Mouse (Mus musculus) frontal cortex, postnatal 14 days (tissue): ENCODE data around the gene Krtap5-3.
"Not testable (repeated sequence)": the region's sequence is repeated elsewhere in the genome, so short reads cannot be mapped to it uniquely, and the experiment has no call there.

Experiments
- DNase-seq, 2 experiments: peaks; one replicate each; pipeline ENCODE4 v3.0.0; 2022; ENCODE audit warnings: low spot score in 2 of 2

Krtap5-3 gene

DNA sequence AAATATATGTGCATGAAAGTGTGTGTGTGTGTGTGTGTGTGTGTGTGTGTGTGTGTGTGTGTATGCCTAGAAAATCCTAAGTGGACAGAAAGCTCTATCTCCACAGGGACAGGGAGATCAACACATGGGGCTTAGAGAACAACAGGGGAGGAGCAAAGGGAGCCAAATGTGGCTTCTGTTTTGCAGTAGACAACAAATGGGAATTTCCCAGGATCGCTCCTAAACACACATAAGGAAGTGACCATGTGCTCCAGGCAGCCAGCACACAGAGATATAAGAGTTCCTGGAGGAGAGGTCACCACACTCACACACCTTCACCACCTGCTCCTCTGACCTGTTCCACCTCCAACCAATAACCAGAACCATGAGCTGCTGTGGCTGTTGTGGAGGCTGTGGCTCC is at the start of gene Krtap5-3:
TSS of gene Krtap5-3 (plus strand) at position 301 of the 400 bp plus-strand sequence.
- no peak for DNase-seq

DNA sequence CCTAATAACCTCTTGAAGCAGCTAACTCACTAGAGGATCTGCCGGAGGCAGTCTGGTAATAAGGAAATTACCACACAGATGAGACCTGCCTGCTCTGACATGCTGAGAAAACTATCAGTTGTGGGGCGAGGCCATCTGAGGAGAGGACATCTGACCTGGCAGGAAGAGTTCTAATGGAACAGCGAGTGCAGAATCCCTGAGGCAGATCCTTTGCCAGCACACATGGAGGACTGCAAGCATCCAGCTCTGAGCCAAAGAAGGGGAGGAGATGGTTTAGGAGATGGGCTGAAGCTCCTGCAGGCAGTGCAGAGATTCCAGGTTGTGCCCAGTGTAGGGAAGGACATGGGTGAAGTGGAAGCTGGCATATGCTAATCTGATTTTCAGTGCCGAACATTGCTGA is 49.0 kb upstream of the Krtap5-3 start:
- DNase-seq: no peak

DNA sequence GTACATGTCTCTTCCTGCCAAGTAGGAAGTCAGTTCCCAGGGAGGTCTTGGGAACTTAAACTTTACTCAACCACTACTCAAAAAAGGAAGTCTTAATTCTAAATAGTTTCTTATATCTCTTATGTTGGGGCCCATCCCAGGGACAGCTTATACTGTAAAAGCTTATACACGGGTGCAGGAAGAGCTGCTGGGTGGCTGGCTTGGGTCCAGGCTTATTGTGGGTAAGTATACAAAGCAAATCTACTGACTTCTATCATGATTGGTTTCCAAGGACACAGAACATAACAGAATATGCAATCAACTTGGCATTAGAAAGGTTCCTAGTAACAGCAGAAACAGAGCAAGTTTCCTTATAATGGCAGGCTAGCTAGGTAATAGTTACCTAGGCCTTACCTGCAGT is 45.9 kb upstream of the Krtap5-3 start:
- no peak for DNase-seq

DNA sequence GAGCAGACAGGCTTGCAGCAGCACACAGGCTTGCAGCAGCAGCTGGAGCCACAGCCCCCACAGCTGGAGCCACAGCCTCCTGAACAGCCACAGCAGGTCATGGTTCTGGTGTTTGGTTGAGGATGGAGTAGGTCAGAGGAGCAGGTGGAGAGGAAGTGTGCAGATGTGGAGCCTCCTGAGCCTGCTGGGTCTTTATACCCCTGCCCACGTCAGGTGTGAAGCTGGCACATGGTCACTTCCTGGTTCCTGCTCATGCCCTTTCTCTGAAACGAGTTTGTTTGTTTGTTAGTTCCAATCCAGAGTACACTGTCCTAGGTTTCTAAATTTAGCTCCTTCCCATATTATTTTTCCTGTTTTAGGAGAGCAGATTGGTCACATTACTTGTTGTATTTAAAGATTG is 44.2 kb upstream of the Krtap5-3 start, which contains the start of gene Gm29735:
TSS of gene Gm29735 (minus strand) at position 101 of the 400 bp plus-strand sequence.
- not testable (repeated sequence) for DNase-seq

DNA sequence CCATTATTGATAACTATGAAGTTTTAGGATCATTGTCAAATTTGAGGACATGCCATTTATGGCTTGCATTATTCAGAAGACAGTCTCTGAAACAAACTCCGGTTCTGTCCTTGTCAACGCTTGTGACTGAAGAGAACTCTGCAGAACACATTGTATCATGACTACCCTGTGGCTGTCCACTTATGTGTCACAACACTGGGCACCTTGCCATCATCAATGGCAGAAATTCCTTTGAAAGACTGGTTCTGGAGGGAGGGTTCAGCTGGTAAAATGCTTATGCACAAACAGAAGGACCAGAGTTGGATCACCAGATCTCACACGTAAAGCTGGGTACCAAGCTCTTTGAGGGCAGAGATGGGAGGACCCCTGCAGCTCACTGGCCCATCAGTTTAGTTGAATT is 41.8 kb upstream of the Krtap5-3 start:
- DNase-seq: no peak

DNA sequence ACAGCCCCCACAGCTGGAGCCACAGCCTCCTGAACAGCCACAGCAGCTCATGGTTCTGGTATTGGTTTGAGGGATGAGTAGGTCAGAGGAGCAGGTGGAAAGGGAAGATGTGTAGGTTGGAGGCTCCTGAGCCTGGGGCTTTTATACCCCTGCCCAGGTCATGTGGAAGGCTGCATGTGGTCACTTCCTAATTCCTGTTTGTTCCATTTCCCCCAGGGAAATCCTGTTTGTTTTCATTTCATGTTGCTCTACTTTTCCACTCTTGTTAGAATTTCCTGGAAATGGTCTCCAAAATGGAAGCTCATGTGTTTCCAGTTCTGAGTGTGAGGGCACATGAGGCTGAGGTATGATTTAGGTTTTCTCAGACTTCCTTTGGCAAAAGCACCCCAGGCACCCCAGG is 35.5 kb upstream of the Krtap5-3 start, which contains the start of gene Gm4553:
TSS of gene Gm4553 (minus strand) at position 101 of the 400 bp plus-strand sequence.
- DNase-seq: not testable (repeated sequence)

DNA sequence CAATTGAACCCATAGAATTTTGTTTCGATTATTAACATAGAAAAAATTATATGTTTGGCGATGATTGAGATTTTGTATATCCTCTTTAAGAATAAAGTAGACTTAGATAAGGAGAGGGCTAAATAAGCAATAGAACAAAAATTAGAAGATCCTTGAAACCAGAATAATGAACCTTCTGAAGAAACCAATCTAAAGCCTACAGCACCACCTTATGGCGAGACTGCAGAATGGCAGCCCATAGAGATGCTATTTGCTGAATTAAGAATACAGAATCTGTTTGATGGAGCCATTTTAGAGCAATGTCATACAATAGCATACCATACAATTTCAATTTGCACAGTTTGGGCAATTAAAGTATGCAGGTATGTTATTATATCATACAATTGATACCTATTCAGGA is 31.3 kb upstream of the Krtap5-3 start:
- DNase-seq: no peak

DNA sequence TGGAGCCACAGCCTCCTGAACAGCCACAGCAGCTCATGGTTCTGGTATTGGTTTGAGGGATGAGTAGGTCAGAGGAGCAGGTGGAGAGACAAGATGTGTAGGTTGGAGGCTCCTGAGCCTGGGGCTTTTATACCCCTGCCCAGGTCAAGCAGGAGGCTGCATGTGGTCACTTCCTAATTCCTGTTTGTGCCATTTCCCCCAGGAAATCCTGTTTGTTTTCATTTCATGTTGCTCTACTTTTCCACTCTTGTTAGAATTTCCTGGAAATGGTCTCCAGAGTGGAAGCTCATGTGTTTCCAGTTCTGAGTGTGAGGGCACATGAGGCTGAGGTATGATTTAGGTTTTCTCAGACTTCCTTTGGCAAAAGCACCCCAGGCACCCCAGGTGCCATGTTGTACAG is 25.3 kb upstream of the Krtap5-3 start, which contains the start of gene Krtap5-2:
TSS of gene Krtap5-2 (minus strand) at position 101 of the 400 bp plus-strand sequence.
- not testable (repeated sequence) for DNase-seq

DNA sequence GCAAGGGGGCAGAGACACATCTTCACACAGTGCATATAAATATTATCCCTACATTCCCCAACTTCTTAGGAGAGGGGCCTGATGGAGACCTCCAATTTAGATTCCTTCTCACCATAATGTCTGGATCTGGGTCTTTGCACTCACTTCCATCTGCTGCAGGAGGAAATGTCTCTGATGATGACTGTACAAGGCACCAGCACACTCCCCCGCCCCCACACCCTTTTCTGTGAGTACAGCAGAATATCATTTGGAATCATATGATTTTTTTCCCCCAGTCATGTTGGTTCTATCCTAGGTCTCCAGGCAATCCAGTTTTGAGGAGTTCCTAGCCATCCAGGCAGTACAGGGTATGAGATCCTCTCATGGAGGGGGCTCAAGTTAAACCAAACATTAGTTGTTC is 22.5 kb upstream of the Krtap5-3 start:
- DNase-seq: no peak

DNA sequence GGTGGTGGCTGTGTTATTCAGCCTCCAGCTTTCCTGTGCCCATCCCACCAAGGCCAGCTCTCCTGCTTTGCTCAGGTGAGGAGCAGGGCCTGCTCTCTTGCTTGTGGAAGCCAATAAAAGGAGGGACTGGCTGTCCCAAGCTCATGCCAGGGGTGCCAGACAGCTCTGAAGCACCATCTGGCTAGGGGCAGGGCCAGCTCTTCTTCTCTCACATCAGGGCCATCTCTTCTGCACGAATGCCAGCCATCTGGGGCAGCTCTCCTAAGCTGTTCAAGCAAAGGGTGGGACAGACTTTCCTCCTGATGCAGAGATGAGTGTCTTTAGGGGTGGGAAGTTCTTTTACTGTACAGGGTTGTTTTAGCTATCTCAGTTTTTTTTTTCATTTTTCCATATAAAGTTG is 20.1 kb upstream of the Krtap5-3 start:
- no peak for DNase-seq

DNA sequence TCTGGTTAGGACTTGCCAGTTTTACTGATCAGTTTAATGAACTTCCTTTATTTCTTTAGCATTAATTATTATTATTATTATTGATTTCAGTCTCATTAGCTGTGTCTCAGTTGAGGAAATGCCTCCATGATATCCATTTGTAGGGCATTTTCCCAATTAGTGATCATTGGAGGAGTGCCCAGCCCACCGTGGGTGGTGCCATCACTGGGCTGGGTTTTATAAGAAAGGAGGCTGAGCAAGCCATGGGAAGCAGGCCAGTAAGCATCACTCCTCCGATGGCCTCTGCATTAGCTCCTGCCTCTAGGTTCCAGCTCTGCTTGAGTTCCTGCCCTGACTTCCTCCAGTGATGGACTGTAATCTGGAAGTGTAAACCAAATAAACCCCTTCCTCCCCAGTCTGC is 13.0 kb upstream of the Krtap5-3 start:
- no peak for DNase-seq

DNA sequence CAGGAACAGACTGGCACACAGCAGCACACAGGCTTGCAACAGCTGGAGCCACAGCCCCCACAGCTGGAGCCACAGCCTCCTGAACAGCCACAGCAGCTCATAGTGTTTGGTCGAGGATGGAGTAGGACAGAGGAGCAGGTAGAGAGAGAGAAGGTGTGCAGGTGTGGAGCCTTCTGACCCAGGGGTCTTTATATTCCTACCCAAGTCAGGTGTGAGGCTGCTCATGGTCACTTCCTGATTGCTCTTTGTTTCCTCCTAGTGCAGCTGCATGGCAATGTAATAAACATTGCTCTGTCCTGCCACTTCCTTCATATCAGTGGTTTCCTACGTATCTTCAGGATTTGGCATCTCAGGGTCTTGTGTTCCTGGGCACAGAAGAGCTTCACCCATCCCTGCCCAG is 10.9 kb upstream of the Krtap5-3 start, which contains the start of gene Gm10153:
TSS of gene Gm10153 (minus strand) at position 101 of the 400 bp plus-strand sequence.
- DNase-seq: no peak

DNA sequence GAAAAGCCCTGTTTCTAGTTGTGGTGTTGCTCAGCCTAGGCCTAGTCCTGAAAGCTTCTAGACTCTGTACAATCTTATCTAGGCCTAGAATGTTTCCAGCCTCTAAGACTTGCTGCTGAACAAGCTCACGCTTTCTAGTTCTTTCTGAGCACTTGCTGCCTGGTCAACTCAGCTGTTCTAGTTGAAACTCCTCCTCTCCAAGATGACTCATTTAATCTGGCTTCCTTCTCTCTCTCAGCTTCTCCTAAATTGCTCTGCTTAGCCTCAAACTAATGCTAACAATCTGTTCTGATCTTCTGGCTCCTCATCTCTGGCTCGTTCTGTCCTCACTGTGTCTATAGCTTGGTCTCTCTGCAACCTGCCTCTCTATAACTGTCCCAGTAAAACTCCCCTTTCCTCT is 2.4 kb upstream of the Krtap5-3 start:
- no peak for DNase-seq

DNA sequence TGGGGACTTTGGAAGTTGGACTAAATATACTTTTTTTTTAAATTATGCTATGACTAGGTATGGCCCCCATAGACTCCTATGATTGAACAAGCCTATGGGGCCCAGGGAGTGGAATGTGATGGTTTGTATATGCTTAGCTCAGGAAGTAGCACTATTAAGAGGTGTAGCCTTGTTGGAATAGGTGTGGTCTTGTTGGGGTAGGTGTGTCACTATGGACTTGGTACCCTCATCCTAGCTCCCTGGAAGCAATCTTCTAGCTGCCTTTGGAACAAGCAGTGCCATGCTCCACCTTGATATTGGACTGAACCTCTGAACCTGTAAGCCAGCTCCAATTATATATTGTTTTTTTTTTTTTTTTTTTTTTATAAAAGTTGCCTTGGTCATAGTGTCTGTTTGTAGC is 4.3 kb downstream of the Krtap5-3 start:
- no peak for DNase-seq

DNA sequence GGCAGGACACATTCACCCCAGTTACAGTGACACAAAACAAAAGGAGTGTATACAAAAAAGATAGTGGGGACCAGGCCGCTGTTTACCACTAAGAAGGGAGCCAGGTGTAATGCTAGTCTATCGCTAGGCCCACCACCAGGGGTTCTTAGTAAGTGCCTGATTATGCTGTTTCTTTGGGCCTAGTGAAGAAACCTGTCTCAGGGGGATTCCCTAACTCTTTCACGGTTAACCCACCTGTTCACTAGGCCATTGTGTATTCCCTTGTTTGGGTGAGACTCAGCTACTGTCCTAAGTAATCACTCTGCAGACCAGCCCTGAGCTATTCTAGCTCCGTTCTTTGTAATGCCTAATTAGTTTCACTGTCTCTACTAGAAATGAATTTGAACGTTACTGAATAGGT is 5.7 kb downstream of the Krtap5-3 start:
- not testable (repeated sequence) for DNase-seq

DNA sequence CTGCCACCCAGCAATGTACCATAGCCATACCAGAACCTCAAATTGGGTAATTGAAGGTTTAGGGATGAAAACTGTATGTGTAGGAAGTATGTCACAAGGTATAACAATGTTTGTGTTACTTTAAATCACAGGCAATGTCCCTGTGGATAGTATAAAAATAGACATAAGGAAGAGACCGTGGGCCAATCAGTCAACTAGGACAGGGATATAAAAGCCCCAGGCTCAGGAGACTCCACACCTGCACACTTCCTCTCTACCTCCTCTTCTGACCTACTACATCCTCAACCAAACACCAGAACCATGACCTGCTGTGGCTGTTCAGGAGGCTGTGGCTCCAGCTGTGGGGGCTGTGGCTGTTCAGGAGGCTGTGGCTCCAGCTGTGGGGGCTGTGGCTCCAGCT is 10.4 kb downstream of the Krtap5-3 start, which contains the start of gene Gm7579:
TSS of gene Gm7579 (plus strand) at position 301 of the 400 bp plus-strand sequence.
- DNase-seq: no peak

DNA sequence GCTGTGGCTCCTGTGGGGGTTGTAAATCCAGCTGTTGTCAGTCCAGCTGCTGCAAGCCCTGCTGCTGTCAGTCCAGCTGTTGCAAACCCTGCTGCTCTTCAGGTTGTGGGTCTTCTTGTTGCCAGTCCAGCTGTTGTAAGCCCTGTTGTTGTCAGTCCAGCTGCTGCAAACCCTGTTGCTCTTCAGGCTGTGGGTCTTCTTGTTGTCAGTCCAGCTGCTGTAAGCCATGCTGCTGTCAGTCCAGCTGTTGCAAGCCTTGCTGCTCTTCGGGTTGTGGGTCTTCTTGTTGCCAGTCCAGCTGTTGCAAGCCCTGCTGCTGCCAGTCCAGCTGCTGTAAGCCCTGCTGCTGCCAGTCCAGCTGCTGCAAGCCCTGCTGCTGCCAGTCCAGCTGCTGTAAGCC is 11.0 kb downstream of the Krtap5-3 start:
- not testable (repeated sequence) for DNase-seq

DNA sequence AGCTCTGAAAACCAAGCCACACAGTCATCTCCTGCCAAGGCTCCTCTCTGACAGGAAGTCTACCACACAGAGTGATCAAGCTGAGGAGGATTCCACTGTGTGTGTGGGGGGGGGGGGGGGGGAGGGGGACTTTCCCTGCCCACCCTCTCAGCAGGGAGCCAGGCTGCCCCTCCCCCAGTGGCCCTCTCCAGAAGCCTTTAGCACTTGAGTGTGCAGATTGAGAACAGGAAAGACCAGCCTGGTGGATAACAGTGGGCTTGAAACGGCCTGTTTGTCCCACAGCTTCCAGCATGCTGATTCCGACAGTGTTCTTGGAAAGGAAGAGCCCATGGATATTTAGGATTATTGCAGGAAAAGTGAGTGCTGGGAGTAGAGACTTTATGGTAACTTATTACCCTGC is 23.4 kb downstream of the Krtap5-3 start:
- DNase-seq: no peak

DNA sequence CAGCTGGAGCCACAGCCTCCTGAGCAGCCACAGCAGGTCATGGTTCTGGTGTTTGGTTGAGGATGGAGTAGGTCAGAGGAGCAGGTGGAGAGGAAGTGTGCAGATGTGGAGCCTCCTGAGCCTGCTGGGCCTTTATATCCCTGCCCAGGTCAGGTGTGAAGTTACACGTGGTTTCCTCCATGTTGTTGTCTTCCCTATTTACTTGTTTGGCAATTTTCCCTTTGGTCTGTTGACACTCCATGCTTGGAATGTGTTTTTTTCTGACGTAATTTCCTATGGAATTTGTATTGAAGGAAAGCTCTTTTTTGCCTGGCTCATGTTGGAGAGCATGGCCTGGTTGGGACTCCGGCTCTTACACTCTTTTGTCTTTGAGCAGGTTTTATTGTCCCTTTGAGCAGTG is 28.7 kb downstream of the Krtap5-3 start, which contains the start of gene Krtap5-5:
TSS of gene Krtap5-5 (minus strand) at position 101 of the 400 bp plus-strand sequence.
- not testable (repeated sequence) for DNase-seq

DNA sequence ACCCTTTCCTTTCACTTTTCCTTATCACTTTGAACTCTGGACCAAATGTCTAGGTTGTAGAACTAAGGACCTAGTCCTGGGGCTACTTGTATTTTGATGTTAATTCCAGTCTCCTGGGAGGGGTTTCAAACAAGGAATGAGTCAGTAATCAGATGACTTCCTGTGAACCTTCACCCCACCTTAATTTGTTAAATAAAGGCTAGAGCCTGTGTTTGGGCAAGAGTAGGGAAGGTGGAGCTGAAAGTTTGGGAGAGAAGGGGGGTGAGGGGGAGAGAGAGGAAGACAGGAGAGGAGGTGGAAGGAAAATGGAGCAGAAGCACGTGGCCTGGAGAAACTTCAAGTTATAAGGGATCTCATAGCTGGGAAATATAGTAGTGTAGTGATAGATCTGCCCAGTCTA is 30.4 kb downstream of the Krtap5-3 start:
- no peak for DNase-seq

DNA sequence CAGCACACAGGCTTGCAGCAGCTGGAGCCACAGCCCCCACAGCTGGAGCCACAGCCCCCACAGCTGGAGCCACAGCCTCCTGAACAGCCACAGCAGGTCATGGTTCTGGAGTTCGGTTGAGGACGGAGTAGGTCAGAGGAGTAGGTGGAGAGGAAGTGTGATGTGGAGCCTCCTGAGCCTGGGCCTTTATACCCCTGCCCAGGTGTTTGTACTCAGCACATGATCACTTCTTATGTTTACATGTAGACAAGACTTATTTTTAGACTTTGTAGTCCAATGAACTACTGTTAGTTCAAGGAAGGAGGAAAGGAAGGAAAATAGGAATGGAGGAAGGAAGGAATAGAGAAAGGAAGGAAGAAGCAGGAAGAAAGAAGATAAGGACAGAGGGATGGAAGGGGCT is 39.8 kb downstream of the Krtap5-3 start, which contains the start of gene Gm40460:
TSS of gene Gm40460 (minus strand) at position 101 of the 400 bp plus-strand sequence.
- DNase-seq: no peak

DNA sequence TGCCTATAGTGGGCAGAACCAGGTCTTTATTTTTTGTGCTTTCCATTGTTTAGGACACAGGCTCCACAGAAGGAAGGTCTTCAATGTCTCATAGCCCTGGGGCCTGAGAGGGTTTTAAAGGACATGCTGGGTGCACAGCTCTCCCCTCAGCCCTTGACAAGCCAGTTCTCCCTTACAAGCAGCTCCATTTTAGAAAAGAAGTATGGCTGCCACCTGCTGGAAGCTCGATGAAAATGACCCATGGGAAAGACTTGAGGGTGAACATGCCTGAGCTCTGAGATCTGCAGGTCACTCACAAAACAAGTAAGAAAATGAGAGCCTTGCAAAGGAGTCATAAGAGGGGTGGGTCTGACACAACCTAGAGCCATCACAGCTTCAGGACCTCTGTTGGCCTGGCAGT is 48.7 kb downstream of the Krtap5-3 start:
- DNase-seq: peak in 1 of 2 experiments; percentile 31
